Mouse (Mus musculus) ovary, postnatal 14 days (tissue): ENCODE data around the gene Il17rb.
A peak's percentile ranks its signal among the peaks of the same experiment; 100 is the strongest.

Source experiments
- DNase-seq: peaks from one replicate; pipeline ENCODE4 v3.0.0; 2022; ENCODE audit warnings: low spot score

Gene Il17rb

GRCm38 (mm10) chr14:30008733-30009575 lies at the start of gene Il17rb, which contains the start of gene Chdh:
Gene Il17rb, minus strand, starts transcription at chr14:30008896.
Gene Chdh, plus strand, starts transcription at chr14:30009023.
- peak; percentile 60 for DNase-seq

DNA sequence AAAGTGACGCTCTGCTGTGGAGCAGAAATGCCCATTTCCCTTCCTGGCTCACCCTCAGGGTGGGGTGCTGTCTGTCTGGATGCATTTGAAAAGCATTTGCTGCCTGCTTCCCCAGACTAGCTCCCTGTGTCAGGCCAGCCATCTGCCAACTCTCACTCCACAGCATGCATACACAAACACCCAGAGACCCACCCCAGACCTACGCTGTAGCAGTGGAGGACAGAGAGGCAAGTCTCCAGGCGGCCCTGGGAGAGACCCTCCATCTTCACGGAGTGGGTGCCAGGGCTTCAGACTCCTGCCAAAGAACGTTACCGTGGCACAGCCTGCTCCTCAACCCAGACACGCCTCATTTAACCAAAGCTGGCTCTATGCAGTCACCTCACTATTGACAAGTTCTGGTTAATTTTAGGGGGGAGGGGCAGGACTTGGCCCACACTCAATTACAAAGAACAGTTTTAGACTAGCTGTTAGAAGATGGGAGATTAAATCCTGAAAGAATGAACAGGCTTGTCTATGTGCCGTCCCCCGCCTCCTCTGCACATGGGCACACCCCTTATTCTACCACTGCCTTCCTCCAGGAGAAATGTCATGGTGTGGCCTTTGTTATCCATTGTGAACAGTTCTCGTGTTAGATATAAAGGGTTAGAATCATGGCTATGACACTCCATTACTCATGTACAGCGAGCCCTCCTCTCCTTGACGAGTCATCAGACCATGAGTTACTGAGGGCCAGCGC lies 47.5 kb upstream of the Il17rb start:
- DNase-seq, result no peak

GRCm38 (mm10) chr14:30054922-30055321 lies 46.2 kb upstream of the Il17rb start:
- DNase-seq, result no peak

DNA sequence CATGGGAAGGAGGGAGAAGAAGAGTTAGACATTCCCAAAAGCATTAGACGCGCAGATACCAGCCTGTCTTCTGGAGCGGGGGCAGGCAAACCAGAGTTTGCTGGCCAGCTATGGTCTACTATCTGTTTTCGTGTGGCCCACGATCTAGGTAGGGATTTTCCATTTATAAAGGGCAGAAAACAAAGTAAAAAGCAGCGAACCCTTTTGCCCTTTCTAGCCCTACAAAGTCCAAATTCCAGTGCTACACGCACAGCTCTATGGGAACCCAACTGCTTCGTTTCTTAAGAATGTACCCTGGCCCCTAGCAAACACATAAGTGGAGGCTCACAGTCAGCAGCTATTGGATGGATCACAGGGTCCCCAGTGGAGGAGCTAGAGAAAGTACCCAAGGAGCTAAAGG lies 41.6 kb upstream of the Il17rb start:
- no peak for DNase-seq

DNA sequence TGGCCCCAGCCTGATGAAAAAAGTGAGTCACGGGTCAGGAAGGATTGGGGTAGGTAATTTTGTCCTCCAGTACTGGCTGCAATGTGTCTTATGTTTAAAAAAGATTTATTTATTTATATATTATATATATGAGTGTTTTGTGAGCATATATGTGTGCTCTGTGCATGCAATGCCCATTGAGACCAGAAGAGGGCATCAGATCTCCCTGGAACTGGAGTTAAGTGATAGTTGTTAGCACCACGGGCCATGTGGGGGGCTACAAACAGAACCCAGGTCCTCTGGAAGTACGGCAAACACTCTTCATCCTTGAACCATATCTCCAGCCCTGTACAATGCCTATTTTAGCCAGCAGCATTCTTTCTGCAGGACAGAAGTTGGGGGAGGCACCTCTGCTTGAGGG lies 39.4 kb upstream of the Il17rb start:
- DNase-seq, result no peak

DNA sequence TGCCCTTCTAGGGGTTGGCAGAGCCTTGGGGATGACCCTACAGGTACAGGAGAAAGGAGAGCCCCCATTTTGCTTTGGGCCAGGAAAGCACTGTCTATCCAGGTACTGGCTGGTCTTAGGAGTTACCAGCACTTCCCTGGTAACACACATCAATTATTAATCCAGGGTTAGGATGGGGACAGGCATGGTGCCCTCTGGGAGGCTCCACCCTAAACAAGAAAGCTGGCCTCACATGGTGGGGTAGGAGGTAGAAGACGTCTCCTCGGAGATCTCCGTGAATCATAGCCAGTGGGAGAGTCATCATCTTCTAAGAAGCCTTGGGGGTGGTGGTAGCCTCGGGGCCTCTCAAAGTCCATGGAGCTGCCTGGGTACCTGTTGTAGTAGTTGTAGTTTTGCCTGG lies 38.3 kb upstream of the Il17rb start:
- DNase-seq, result no peak

DNA sequence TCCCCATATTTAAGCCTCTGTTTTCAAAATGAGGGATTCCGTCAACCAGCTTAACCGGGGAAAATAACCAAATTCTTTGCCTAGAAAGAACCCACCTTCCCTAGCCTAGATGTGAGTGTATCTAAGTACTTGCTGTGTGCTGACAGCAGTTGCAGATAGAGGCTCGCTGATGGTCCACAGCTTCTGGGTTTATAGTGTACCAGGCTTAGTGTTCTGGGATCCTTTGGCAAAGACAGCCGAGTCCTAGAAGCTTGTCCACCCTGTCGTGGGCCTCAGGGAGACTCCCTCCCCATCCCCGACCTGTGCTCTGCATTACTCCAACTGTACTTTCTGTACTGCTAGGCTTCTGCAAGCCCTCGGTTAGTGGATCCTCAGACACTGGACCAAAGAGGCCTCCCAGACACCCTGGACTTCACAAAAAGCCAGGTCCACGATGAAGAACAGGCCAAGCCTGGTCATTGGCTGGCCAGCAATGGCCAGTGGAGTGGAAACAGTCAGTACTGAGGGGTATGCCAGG lies 37.1 kb upstream of the Il17rb start:
- no peak for DNase-seq

- DNase-seq, result no peak
Measured at GRCm38 (mm10) chr14:30045239-30045638, 36.5 kb upstream of the Il17rb start.

DNA sequence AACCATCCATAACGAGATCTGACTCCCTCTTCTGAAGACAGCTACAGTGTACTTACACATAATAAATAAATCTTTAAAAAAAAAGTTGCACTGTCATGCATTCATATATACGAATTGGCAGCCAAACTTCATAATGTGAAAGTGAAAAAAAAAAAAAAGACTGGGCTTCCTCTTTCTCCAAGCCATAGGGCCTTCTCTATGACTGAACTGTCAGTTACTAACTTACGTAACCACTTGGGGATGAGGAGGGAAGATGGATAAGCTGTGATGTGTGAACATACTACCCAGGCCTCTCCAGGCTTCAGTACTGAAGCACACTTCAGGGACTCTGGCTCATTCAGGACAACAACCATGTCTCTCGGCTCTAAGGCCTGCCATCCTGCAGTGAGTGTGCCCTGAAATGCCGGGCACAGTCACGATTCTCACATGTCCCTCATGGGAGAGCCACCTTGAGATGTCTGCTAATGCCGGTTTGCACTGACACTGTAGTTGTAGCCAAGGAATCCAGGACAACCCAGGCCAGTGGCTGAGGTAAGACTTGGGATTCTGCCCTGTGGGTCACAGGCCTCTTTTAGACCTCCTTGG lies 34.8 kb upstream of the Il17rb start:
- DNase-seq, result no peak

DNA sequence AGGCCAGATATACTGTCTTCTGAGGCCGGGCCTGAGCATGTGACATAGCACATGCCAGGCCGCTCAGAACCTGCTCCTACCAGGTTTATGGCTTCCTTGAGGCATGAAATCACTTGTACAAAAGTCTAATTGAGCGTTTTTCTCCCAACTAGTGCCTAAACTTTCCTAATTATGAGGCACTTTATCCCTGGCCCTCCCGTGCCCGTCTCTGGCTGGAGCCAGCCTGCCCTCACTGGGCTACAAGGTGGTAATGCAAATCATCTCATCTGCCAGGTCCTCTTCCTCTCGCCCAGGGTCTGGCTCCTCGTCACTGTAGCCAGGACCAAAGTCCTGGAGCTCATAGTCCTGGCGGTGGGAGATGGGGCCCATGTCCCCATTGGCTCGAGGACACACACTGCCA lies 33.1 kb upstream of the Il17rb start:
- DNase-seq, result no peak

DNA sequence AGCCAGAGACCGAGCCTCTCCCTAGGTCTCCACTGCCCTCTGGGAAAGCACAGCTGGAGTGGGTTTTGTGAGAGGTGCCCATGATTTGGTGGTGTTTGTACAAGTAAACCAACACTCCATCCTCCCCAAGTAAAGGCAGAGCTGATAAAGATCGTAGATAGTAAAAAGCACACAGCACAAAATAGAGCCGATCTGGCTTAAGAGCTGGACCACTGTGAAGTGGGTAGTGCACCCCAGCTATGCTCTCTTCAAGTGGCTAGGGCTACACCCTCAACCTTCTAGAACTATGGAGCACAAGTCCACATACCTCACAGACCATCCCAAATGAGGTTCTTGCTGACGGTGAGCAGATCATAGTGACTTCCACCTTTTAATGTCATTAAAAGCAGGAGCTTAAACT lies 30.7 kb upstream of the Il17rb start:
- DNase-seq, result no peak

- DNase-seq, result no peak
Measured at GRCm38 (mm10) chr14:30038431-30038830, 29.7 kb upstream of the Il17rb start.

- no peak for DNase-seq
Measured at GRCm38 (mm10) chr14:30033405-30033804, 24.7 kb upstream of the Il17rb start.

DNA sequence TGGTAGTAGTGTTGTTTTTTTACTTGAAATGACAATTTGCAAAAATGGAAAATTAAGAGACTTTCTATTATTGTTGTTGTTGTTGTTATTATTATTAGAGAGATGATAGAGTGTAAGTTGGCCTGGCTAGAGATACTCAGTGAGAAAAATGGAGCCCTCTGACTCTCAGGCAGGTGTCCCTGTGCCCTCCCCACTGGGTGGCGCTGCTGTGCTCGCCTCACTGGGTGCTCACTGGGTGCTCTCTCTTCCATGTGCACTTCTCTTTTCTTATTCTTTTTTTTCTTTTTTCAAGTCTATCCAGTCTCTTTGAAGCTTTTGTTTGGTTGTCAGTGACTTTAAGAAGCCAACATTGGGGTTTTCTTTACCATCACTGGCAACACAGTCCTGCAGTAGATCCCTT lies 18.7 kb upstream of the Il17rb start:
- DNase-seq, result no peak

GRCm38 (mm10) chr14:30024387-30024786 lies 15.7 kb upstream of the Il17rb start:
- DNase-seq, result no peak

- DNase-seq, result no peak
Measured at GRCm38 (mm10) chr14:30022471-30022870, 13.8 kb upstream of the Il17rb start.

- DNase-seq, result no peak
Measured at GRCm38 (mm10) chr14:30019792-30020575, 11.3 kb upstream of the Il17rb start.

DNA sequence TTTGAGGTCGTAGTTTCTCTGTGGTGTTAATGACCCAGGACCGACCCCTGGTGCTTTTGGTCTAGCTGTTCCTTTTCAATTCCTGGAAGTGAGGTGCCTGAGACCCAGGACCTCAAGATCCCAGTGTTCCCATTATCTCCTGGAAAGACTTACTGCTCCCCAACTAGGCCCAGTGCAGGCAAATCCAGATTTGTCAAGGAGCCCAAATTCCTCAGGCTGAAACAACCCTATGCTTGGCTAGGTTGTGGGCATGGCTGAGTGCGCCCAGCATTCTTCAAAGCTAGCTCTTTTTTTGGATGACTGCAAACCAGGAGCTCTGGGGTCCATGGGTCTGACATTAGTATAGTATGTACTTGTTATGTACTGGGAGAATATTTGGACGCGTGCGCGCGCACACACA lies 10.7 kb upstream of the Il17rb start:
- no peak for DNase-seq

- DNase-seq, result no peak
Measured at GRCm38 (mm10) chr14:30018846-30019245, 10.2 kb upstream of the Il17rb start.

DNA sequence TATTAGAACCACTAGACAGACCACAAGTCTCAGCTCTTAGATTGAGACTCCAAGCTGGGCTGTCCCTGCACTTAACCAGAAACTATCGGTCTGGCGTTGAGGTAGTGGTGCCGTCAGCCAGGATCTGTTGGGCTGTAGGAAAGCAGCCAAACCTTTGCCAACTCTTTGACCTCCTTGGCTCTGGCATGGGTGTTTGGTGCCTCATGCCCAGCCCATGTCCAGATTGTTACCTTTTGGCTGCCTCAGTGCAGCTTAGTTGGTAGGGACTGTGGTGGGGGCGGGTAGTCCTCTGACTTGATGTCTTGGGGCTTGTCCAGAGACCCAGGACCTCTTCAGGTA lies 9.7 kb upstream of the Il17rb start:
- no peak for DNase-seq

DNA sequence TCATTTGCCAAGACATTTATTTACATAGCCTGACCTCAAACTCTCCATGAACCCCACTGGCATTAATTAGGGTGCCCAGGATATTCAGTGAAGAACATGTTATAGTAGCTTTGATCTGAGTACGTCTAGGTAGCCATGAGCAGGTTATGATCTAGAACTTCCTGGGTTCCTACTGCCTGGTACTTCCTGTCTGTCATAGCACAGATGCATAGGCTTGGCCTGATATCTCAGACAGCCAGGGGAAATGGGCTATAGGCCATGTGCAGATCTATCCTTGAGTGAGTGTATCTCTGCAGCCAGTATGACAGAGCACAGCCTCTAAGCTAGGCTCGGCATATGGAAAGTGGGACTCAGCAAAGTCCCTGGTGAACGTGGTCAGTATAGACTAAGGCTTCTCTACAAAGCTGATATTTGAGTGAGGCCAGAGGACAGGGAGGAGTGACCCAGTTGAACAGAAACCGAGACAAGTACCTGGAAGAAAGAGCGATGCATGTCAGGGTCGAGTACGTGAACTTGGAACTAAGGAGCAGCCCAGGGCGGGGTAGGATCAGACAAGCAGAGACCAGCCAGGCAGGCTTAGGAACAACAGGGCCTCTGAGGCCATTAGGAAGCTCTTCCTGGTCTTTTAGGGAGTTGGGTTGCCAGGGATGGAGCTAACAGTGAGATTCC lies 9.2 kb upstream of the Il17rb start:
- DNase-seq, result no peak

- no peak for DNase-seq
Measured at GRCm38 (mm10) chr14:30016666-30017065, 8.0 kb upstream of the Il17rb start.
